In genomic region chr19:9913784-9914183, GRCm38 (mm10) we compare ENCODE assay signal across 28 mouse cellular contexts. TPM values are rescaled to one million over a fixed set of nuclear protein-coding genes. Genes with fewer than 3 reads are reported as not detected.
DNase-seq lines count a peak whose midpoint lies in the region; ATAC-seq and TF ChIP-seq lines count a peak whose summit lies in the region.
"Had no signal": no experiment of that assay in that cellular context is flagged by ENCODE, and none has a peak within 500 bp of the region (broad histone marks: within the 10 kb centered on the region; RNA-seq: fewer than 3 reads in every experiment).

No protein-coding gene starts in this region.

- no peaks in the 10 kb centered on the region for H3K4me1 ChIP-seq in intestine, embryonic 14.5 days (replicated peaks; ENCODE audit: control insufficient read depth, insufficient read depth, low read length)
- no peaks in the 10 kb centered on the region for H3K4me1 ChIP-seq in intestine, embryonic 15.5 days (replicated peaks)
- peaks cover 2% of the 10 kb centered on the region for H3K4me1 ChIP-seq in lung, adult 2 months (ENCODE audit: control insufficient read depth, insufficient read depth, low read length)
- H3K4me1 ChIP-seq: forebrain, embryonic 15.5 days; limb, embryonic 10.5 days; midbrain, embryonic 15.5 days; neural tube, embryonic 13.5 days; stomach, embryonic 15.5 days had no signal

- WGBS in intestine, embryonic 14.5 days, result 85% methylated on average over 5 of the region's 5 CpGs
- WGBS in intestine, embryonic 15.5 days, result 85% methylated on average over 5 of the region's 5 CpGs
- 78% methylated on average over 5 of the region's 5 CpGs for WGBS in lung, adult 2 months

- no peak overlapping the region for H3K9ac ChIP-seq in intestine, embryonic 14.5 days (ENCODE audit: low read length)
- no peak overlapping the region for H3K9ac ChIP-seq in intestine, embryonic 15.5 days
- H3K9ac ChIP-seq: forebrain, embryonic 15.5 days; hindbrain, embryonic 15.5 days; liver, embryonic 13.5 days; midbrain, embryonic 15.5 days; neural tube, embryonic 13.5 days; stomach, embryonic 15.5 days had no signal

- H3K36me3 ChIP-seq in intestine, embryonic 14.5 days (ENCODE audit: control insufficient read depth, insufficient read depth, low read length), result no peaks in the 10 kb centered on the region
- H3K36me3 ChIP-seq in intestine, embryonic 15.5 days, result no peaks in the 10 kb centered on the region
- H3K36me3 ChIP-seq: forebrain, embryonic 15.5 days; hindbrain, embryonic 15.5 days; limb, embryonic 10.5 days; liver, embryonic 13.5 days; midbrain, embryonic 15.5 days; neural tube, embryonic 13.5 days; stomach, embryonic 15.5 days had no signal

- H3K27me3 ChIP-seq in intestine, embryonic 14.5 days (replicated peaks; ENCODE audit: control insufficient read depth, insufficient read depth, low read length), result no peaks in the 10 kb centered on the region
- H3K27me3 ChIP-seq in intestine, embryonic 15.5 days (replicated peaks), result no peaks in the 10 kb centered on the region
- H3K27me3 ChIP-seq: forebrain, embryonic 15.5 days; hindbrain, embryonic 15.5 days; liver, embryonic 13.5 days; megakaryocyte, embryonic 14.5 days; midbrain, embryonic 15.5 days; neural tube, embryonic 13.5 days; stomach, embryonic 15.5 days had no signal

- no peak overlapping the region for H3K4me2 ChIP-seq in intestine, embryonic 14.5 days (ENCODE audit: low read length)
- no peak overlapping the region for H3K4me2 ChIP-seq in intestine, embryonic 15.5 days (replicated peaks)
- H3K4me2 ChIP-seq: forebrain, embryonic 15.5 days; hindbrain, embryonic 15.5 days; liver, embryonic 13.5 days; midbrain, embryonic 15.5 days; neural tube, embryonic 13.5 days; stomach, embryonic 15.5 days had no signal

- no peak overlapping the region for H3K27ac ChIP-seq in intestine, embryonic 14.5 days (ENCODE audit: low read depth)
- H3K27ac ChIP-seq in intestine, embryonic 15.5 days, result no peak overlapping the region
- H3K27ac ChIP-seq: forebrain, embryonic 15.5 days; heart, adult 2 months; hindbrain, embryonic 15.5 days; limb, embryonic 10.5 days; liver, embryonic 13.5 days; midbrain, embryonic 15.5 days; neural tube, embryonic 13.5 days; stomach, embryonic 15.5 days had no signal

- no peak for TF ChIP-seq CTCF in lung, adult 2 months (IDR thresholded peaks at IDR 0.05; ENCODE audit: insufficient read depth, low read length)

- no peak for TF ChIP-seq POLR2A in lung, adult 2 months (IDR thresholded peaks at IDR 0.05; ENCODE audit: borderline replicate concordance, extremely low read depth, low read depth, low read length)

- no peak overlapping the region for H3K4me3 ChIP-seq in intestine, embryonic 14.5 days (ENCODE audit: low read depth, low read length)
- no peak overlapping the region for H3K4me3 ChIP-seq in intestine, embryonic 15.5 days (replicated peaks)
- no peak overlapping the region for H3K4me3 ChIP-seq in lung, adult 2 months (replicated peaks; ENCODE audit: extremely low read depth, low read depth, low read length)
- H3K4me3 ChIP-seq: forebrain, embryonic 15.5 days; heart, adult 2 months; hindbrain, embryonic 15.5 days; limb, embryonic 10.5 days; liver, embryonic 13.5 days; megakaryocyte, embryonic 14.5 days; midbrain, embryonic 15.5 days; myocyte; neural tube, embryonic 13.5 days; stomach, embryonic 15.5 days had no signal

- no peaks in the 10 kb centered on the region for H3K9me3 ChIP-seq in intestine, embryonic 14.5 days (ENCODE audit: control insufficient read depth, low read length)
- no peaks in the 10 kb centered on the region for H3K9me3 ChIP-seq in intestine, embryonic 15.5 days
- H3K9me3 ChIP-seq: forebrain, embryonic 15.5 days; hindbrain, embryonic 15.5 days; limb, embryonic 10.5 days; liver, embryonic 13.5 days; megakaryocyte, embryonic 14.5 days; midbrain, embryonic 15.5 days; neural tube, embryonic 13.5 days; stomach, embryonic 15.5 days had no signal

- ATAC-seq in intestine, embryonic 14.5 days (replicated peaks; ENCODE audit: low FRiP score, low TSS enrichment, low read depth), result no peak
- ATAC-seq in intestine, embryonic 15.5 days, result no peak
- ATAC-seq in common myeloid progenitor, adult 5-6 weeks (replicated peaks; ENCODE audit: low read depth, poor library complexity, severe bottlenecking), result 0 out of 2 replicates have a peak, but pooled peaks have one; percentile 12
- ATAC-seq in monocyte, adult 5-6 weeks (replicated peaks; ENCODE audit: insufficient number of reproducible peaks, low FRiP score, low TSS enrichment, poor library complexity, severe bottlenecking), result peak; percentile 60
- ATAC-seq: forebrain, embryonic 15.5 days; intestine, embryonic 16.5 days; lung, postnatal 0 days; midbrain, embryonic 15.5 days had no signal

- peak; percentile 43 for DNase-seq in intestine, embryonic 14.5 days (ENCODE audit: low spot score)
- DNase-seq in lung, postnatal 36 days, result peak; percentile 32
- no peak for DNase-seq in lung, adult 2 months
- DNase-seq in kidney, postnatal 25 days, result no peak
- DNase-seq in thymus, postnatal 36 days, result no peak
- DNase-seq: cerebellum, adult 8-10 months; cerebellum, postnatal 36 days; gastrocnemius, postnatal 14 days; heart, adult 2 months; kidney, adult 9 months; kidney, postnatal 14 days; liver, embryonic 13.5 days; retina, postnatal 1 day; right cerebral cortex, postnatal 25 days; thymus, postnatal 25 days had no signal

RNA-seq across cellular contexts. Expression of gene Incenp, which starts 14.4 kb away (rescaled TPM):
- polyA plus RNA-seq in intestine, embryonic 14.5 days (2014; fragmentation: Nextera tagmentation; extraction: Ambion mirVana), result 84.8 and 85.3 TPM in 2 replicates
- polyA plus RNA-seq in intestine, embryonic 15.5 days (2015; fragmentation: Nextera tagmentation; extraction: Ambion mirVana), result 87.6 and 88.9 TPM in 2 replicates
- 5.5 and 7.7 TPM in 2 replicates for polyA plus RNA-seq in lung, adult 2 months (2012; rRNA removed)
- total RNA-seq in common myeloid progenitor, adult 5-6 weeks (2017), result 76.5 and 149 TPM in 2 replicates
- 23.7 to 34.3 TPM (median 24.1 TPM) in 3 replicates for total RNA-seq in monocyte, adult 5-6 weeks (2017)

Comparison
In these comparisons a context has a peak if more than half of its experiments do, and no peak if none do; other contexts are left out.
1. DNase-seq: peak in intestine, embryonic 14.5 days (single experiment) and lung, postnatal 36 days (single experiment); none in lung, adult 2 months (single experiment), kidney, postnatal 25 days (0 of 2) and thymus, postnatal 36 days (0 of 2).
2. ATAC-seq: peak in common myeloid progenitor, adult 5-6 weeks (single experiment) and monocyte, adult 5-6 weeks (single experiment); none in intestine, embryonic 14.5 days (single experiment) and intestine, embryonic 15.5 days (single experiment).